Comparison of ENCODE assay signal across 9 mouse cellular contexts in genomic region chr7:100302316-100302715, GRCm38 (mm10). TPM values are rescaled to one million over a fixed set of nuclear protein-coding genes. Genes with fewer than 3 reads are reported as not detected.
DNase-seq lines count a peak whose midpoint lies in the region; ATAC-seq and TF ChIP-seq lines count a peak whose summit lies in the region.
"Had no signal": no experiment of that assay in that cellular context is flagged by ENCODE, and none has a peak within 500 bp of the region (broad histone marks: within the 10 kb centered on the region; RNA-seq: fewer than 3 reads in every experiment).

No protein-coding gene starts in this region.

- no peaks in the 10 kb centered on the region for H3K9me3 ChIP-seq in hindbrain, embryonic 13.5 days
- no peaks in the 10 kb centered on the region for H3K9me3 ChIP-seq in hindbrain, embryonic 10.5 days
- H3K9me3 ChIP-seq in embryonic facial prominence, embryonic 13.5 days = no peaks in the 10 kb centered on the region
- H3K9me3 ChIP-seq in heart, embryonic 16.5 days (replicated peaks; ENCODE audit: control insufficient read depth, low read length) = no peaks in the 10 kb centered on the region
- no peaks in the 10 kb centered on the region for H3K9me3 ChIP-seq in limb, embryonic 14.5 days (ENCODE audit: control insufficient read depth, low read length)
- no peaks in the 10 kb centered on the region for H3K9me3 ChIP-seq in stomach, embryonic 16.5 days (replicated peaks; ENCODE audit: control insufficient read depth, low read length)
- H3K9me3 ChIP-seq: G1E had no signal

- ATAC-seq in hindbrain, embryonic 13.5 days (ENCODE audit: low FRiP score) = no peak
- ATAC-seq in embryonic facial prominence, embryonic 13.5 days (ENCODE audit: insufficient number of reproducible peaks, insufficient read depth, low FRiP score, low TSS enrichment, low read depth) = peak; percentile 62; the same call in 1 of the 2 replicates
- ATAC-seq in heart, embryonic 16.5 days (replicated peaks; ENCODE audit: extremely low read depth, insufficient read depth, low FRiP score) = peak; percentile 76
- no peak for ATAC-seq in limb, embryonic 14.5 days (ENCODE audit: low FRiP score, low read depth)
- ATAC-seq in stomach, embryonic 16.5 days (ENCODE audit: insufficient read depth, low FRiP score) = peak; percentile 78; the same call in 1 of the 2 replicates

- no peaks in the 10 kb centered on the region for H3K36me3 ChIP-seq in hindbrain, embryonic 13.5 days
- H3K36me3 ChIP-seq in hindbrain, embryonic 10.5 days = no peaks in the 10 kb centered on the region
- peaks cover 33% of the 10 kb centered on the region for H3K36me3 ChIP-seq in embryonic facial prominence, embryonic 13.5 days
- 0 out of 2 replicates have a peak, but pooled peaks cover 3% of the 10 kb centered on the region for H3K36me3 ChIP-seq in heart, embryonic 16.5 days (ENCODE audit: control insufficient read depth, insufficient read depth)
- H3K36me3 ChIP-seq in limb, embryonic 14.5 days (ENCODE audit: control insufficient read depth, insufficient read depth, low read length) = peaks cover 15% of the 10 kb centered on the region
- no peaks in the 10 kb centered on the region for H3K36me3 ChIP-seq in stomach, embryonic 16.5 days (ENCODE audit: control insufficient read depth, insufficient read depth, low read length)
- H3K36me3 ChIP-seq: G1E had no signal

- no peak overlapping the region for H3K9ac ChIP-seq in hindbrain, embryonic 13.5 days
- H3K9ac ChIP-seq in embryonic facial prominence, embryonic 13.5 days = no peak overlapping the region
- H3K9ac ChIP-seq in heart, embryonic 16.5 days (ENCODE audit: low read length) = no peak overlapping the region
- no peak overlapping the region for H3K9ac ChIP-seq in limb, embryonic 14.5 days (ENCODE audit: low read depth, low read length, severe bottlenecking)
- H3K9ac ChIP-seq in stomach, embryonic 16.5 days (ENCODE audit: low read length) = no peak overlapping the region

- H3K4me2 ChIP-seq in hindbrain, embryonic 13.5 days = no peak overlapping the region
- H3K4me2 ChIP-seq in embryonic facial prominence, embryonic 13.5 days = no peak overlapping the region
- no peak overlapping the region for H3K4me2 ChIP-seq in heart, embryonic 16.5 days (ENCODE audit: low read depth, low read length)
- no peak overlapping the region for H3K4me2 ChIP-seq in limb, embryonic 14.5 days (replicated peaks; ENCODE audit: low read depth, low read length, severe bottlenecking)
- no peak overlapping the region for H3K4me2 ChIP-seq in stomach, embryonic 16.5 days (ENCODE audit: low read depth, low read length)

- H3K27me3 ChIP-seq in hindbrain, embryonic 13.5 days = no peaks in the 10 kb centered on the region
- no peaks in the 10 kb centered on the region for H3K27me3 ChIP-seq in hindbrain, embryonic 10.5 days (ENCODE audit: insufficient read depth, poor library complexity, severe bottlenecking)
- H3K27me3 ChIP-seq in embryonic facial prominence, embryonic 13.5 days = no peaks in the 10 kb centered on the region
- no peaks in the 10 kb centered on the region for H3K27me3 ChIP-seq in heart, embryonic 16.5 days (ENCODE audit: control insufficient read depth, insufficient read depth, low read length)
- H3K27me3 ChIP-seq in limb, embryonic 14.5 days (ENCODE audit: control insufficient read depth, insufficient read depth, low read length) = no peaks in the 10 kb centered on the region
- no peaks in the 10 kb centered on the region for H3K27me3 ChIP-seq in stomach, embryonic 16.5 days (ENCODE audit: control insufficient read depth, insufficient read depth, low read length)

- peaks cover 4% of the 10 kb centered on the region for H3K4me1 ChIP-seq in hindbrain, embryonic 13.5 days (replicated peaks)
- peaks cover 12% of the 10 kb centered on the region for H3K4me1 ChIP-seq in hindbrain, embryonic 10.5 days (replicated peaks)
- H3K4me1 ChIP-seq in embryonic facial prominence, embryonic 13.5 days = peaks cover 7% of the 10 kb centered on the region; the same call in 1 of the 2 replicates
- H3K4me1 ChIP-seq in heart, embryonic 16.5 days (ENCODE audit: control insufficient read depth, insufficient read depth, low read length) = peaks cover 16% of the 10 kb centered on the region
- H3K4me1 ChIP-seq in limb, embryonic 14.5 days (ENCODE audit: control insufficient read depth, insufficient read depth, low read length) = peaks cover 17% of the 10 kb centered on the region
- H3K4me1 ChIP-seq in stomach, embryonic 16.5 days (ENCODE audit: control insufficient read depth, insufficient read depth, low read length) = peaks cover 7% of the 10 kb centered on the region; the same call in 1 of the 2 replicates

- 0 out of 2 replicates have a peak overlapping the region, but pooled peaks have one; percentile 36 for H3K27ac ChIP-seq in hindbrain, embryonic 13.5 days
- no peak overlapping the region for H3K27ac ChIP-seq in hindbrain, embryonic 10.5 days
- H3K27ac ChIP-seq in embryonic facial prominence, embryonic 13.5 days = peak overlapping the region; percentile 81
- peak overlapping the region; percentile 76 for H3K27ac ChIP-seq in heart, embryonic 16.5 days (ENCODE audit: low read length)
- peak overlapping the region; percentile 30 for H3K27ac ChIP-seq in limb, embryonic 14.5 days (replicated peaks; ENCODE audit: low read depth, low read length)
- peak overlapping the region; percentile 83 for H3K27ac ChIP-seq in stomach, embryonic 16.5 days (ENCODE audit: low read length)

- 73% methylated on average over 4 of the region's 4 CpGs for WGBS in hindbrain, embryonic 13.5 days
- WGBS in hindbrain, embryonic 10.5 days = 75% methylated on average over 4 of the region's 4 CpGs
- 63% methylated on average over 4 of the region's 4 CpGs for WGBS in embryonic facial prominence, embryonic 13.5 days
- WGBS in heart, embryonic 16.5 days = 30% methylated on average over 4 of the region's 4 CpGs
- 59% methylated on average over 4 of the region's 4 CpGs for WGBS in limb, embryonic 14.5 days
- 28% methylated on average over 4 of the region's 4 CpGs for WGBS in stomach, embryonic 16.5 days

- TF ChIP-seq POLR2A in limb, embryonic 14.5 days (IDR thresholded peaks at IDR 0.05; ENCODE audit: borderline replicate concordance, extremely low read depth, insufficient read depth, insufficient read length) = no peak

- no peak overlapping the region for H3K4me3 ChIP-seq in hindbrain, embryonic 13.5 days
- no peak overlapping the region for H3K4me3 ChIP-seq in hindbrain, embryonic 10.5 days
- H3K4me3 ChIP-seq in embryonic facial prominence, embryonic 13.5 days = no peak overlapping the region
- H3K4me3 ChIP-seq in heart, embryonic 16.5 days (ENCODE audit: low read length) = no peak overlapping the region
- no peak overlapping the region for H3K4me3 ChIP-seq in limb, embryonic 14.5 days (replicated peaks; ENCODE audit: low read length)
- no peak overlapping the region for H3K4me3 ChIP-seq in stomach, embryonic 16.5 days (replicated peaks; ENCODE audit: low read length)

- DNase-seq in hindbrain, embryonic 10.5 days (ENCODE audit: low spot score) = no peak
- DNase-seq in limb, embryonic 14.5 days (ENCODE audit: low spot score) = peak; percentile 57
- no peak for DNase-seq in kidney, adult 8-10 months
- DNase-seq in thymus, postnatal 10 days (ENCODE audit: low spot score in 2 of 2) = no peak

RNA-seq across cellular contexts. Expression of gene P4ha3, which starts 17.0 kb away (rescaled TPM):
- polyA plus RNA-seq in hindbrain, embryonic 13.5 days (2015; fragmentation: Nextera tagmentation; extraction: Ambion mirVana) = 5.9 and 6.4 TPM in 2 replicates
- polyA plus RNA-seq in hindbrain, embryonic 10.5 days (2016; fragmentation: Nextera tagmentation; extraction: Ambion mirVana) = 1.0 and 3.5 TPM in 2 replicates
- polyA plus RNA-seq in embryonic facial prominence, embryonic 13.5 days (2015; fragmentation: Nextera tagmentation; extraction: Ambion mirVana) = 23.6 and 32.6 TPM in 2 replicates
- 12.8 TPM in 2 replicates for polyA plus RNA-seq in heart, embryonic 16.5 days (2015; fragmentation: Nextera tagmentation; extraction: Ambion mirVana)
- polyA plus RNA-seq in limb, embryonic 14.5 days (2012; rRNA removed) = 48.7 and 66.0 TPM in 2 replicates
- polyA plus RNA-seq in limb, embryonic 14.5 days (2014; fragmentation: Nextera tagmentation; extraction: Ambion mirVana) = 28.1 and 30.7 TPM in 2 replicates
- 4.4 and 4.7 TPM in 2 replicates for polyA plus RNA-seq in stomach, embryonic 16.5 days (2015; fragmentation: Nextera tagmentation; extraction: Ambion mirVana)
- polyA plus RNA-seq: G1E had no signal

Comparison
In these comparisons a context has a peak if more than half of its experiments do, and no peak if none do; other contexts are left out.
1. ATAC-seq: peak in embryonic facial prominence, embryonic 13.5 days (single experiment), heart, embryonic 16.5 days (single experiment) and stomach, embryonic 16.5 days (single experiment); none in hindbrain, embryonic 13.5 days (single experiment) and limb, embryonic 14.5 days (single experiment).